Mouse (Mus musculus): ENCODE measurements around the gene Pole. TPM values are rescaled to one million over a fixed set of nuclear protein-coding genes. Genes with fewer than 3 reads are reported as not detected.

The Pole gene
- polyA plus RNA-seq, 1 experiment from 2014 or later = 24.2 TPM

- no peak overlapping the region for H3K9ac ChIP-seq
- H3K27me3 ChIP-seq = peaks cover 31% of the 10 kb centered on the region
- ATAC-seq = no peak
- no peak overlapping the region for H3K4me2 ChIP-seq
- no peak overlapping the region for H3K27ac ChIP-seq
- no peak overlapping the region for H3K4me3 ChIP-seq
- H3K9me3 ChIP-seq (replicated peaks) = no peaks in the 10 kb centered on the region
- peaks cover 12% of the 10 kb centered on the region for H3K4me1 ChIP-seq
- 94% methylated on average over 8 of the region's 8 CpGs for WGBS
- H3K36me3 ChIP-seq (ENCODE audit: poor library complexity, severe bottlenecking) = no peaks in the 10 kb centered on the region
These were observed 60.9 kb downstream of the Pole start for GRCm38 (mm10) chr5:110347006-110347405.

- H3K4me3 ChIP-seq = no peak overlapping the region
- H3K9ac ChIP-seq = no peak overlapping the region
- no peaks in the 10 kb centered on the region for H3K9me3 ChIP-seq (replicated peaks)
- H3K36me3 ChIP-seq (ENCODE audit: poor library complexity, severe bottlenecking) = no peaks in the 10 kb centered on the region
- 0 out of 2 replicates have a peak, but pooled peaks cover 9% of the 10 kb centered on the region for H3K4me1 ChIP-seq
- no peak for ATAC-seq
- H3K27ac ChIP-seq = no peak overlapping the region
- WGBS = 12% methylated on average over 7 of the region's 7 CpGs
- peaks cover 7% of the 10 kb centered on the region; the same call in 1 of the 2 replicates for H3K27me3 ChIP-seq
- no peak overlapping the region for H3K4me2 ChIP-seq
These were observed 68.6 kb downstream of the Pole start for GRCm38 (mm10) chr5:110354716-110355115.

GRCm38 (mm10) chr5:110357531-110358179, 71.5 kb downstream of the Pole start:
- 0 out of 2 replicates have a peak, but pooled peaks cover 9% of the 10 kb centered on the region for H3K4me1 ChIP-seq
- peaks cover 7% of the 10 kb centered on the region; the same call in 1 of the 2 replicates for H3K27me3 ChIP-seq
- no peak overlapping the region for H3K4me3 ChIP-seq
- no peaks in the 10 kb centered on the region for H3K9me3 ChIP-seq (replicated peaks)
- H3K36me3 ChIP-seq (ENCODE audit: poor library complexity, severe bottlenecking) = peaks cover 12% of the 10 kb centered on the region; the same call in 1 of the 2 replicates
- H3K9ac ChIP-seq = no peak overlapping the region
- ATAC-seq = peak; percentile 68
- WGBS = 36% methylated on average over 8 of the region's 9 CpGs
- H3K27ac ChIP-seq = no peak overlapping the region
- no peak overlapping the region for H3K4me2 ChIP-seq

- H3K27me3 ChIP-seq = peaks cover 4% of the 10 kb centered on the region; the same call in 1 of the 2 replicates
- H3K4me1 ChIP-seq = peaks cover 18% of the 10 kb centered on the region
- H3K9ac ChIP-seq = no peak overlapping the region
- 89% methylated on average over 6 of the region's 6 CpGs for WGBS
- H3K9me3 ChIP-seq (replicated peaks) = no peaks in the 10 kb centered on the region
- H3K4me3 ChIP-seq = no peak overlapping the region
- H3K4me2 ChIP-seq = no peak overlapping the region
- peaks cover 36% of the 10 kb centered on the region for H3K36me3 ChIP-seq (ENCODE audit: poor library complexity, severe bottlenecking)
- ATAC-seq = no peak
- no peak overlapping the region for H3K27ac ChIP-seq
These were observed 75.4 kb downstream of the Pole start for GRCm38 (mm10) chr5:110361465-110361864.

- H3K4me2 ChIP-seq = peak overlapping the region; percentile 77
- H3K9me3 ChIP-seq (replicated peaks) = no peaks in the 10 kb centered on the region
- H3K36me3 ChIP-seq (ENCODE audit: poor library complexity, severe bottlenecking) = peaks cover 49% of the 10 kb centered on the region
- peak; percentile 41 for ATAC-seq
- no peak overlapping the region; the same call in 1 of the 2 replicates for H3K27ac ChIP-seq
- peaks cover 16% of the 10 kb centered on the region for H3K4me1 ChIP-seq
- peaks cover 4% of the 10 kb centered on the region; the same call in 1 of the 2 replicates for H3K27me3 ChIP-seq
- H3K4me3 ChIP-seq = peak overlapping the region; percentile 45
- peak overlapping the region; percentile 68 for H3K9ac ChIP-seq
- WGBS = 4% methylated on average over 18 of the region's 28 CpGs
These were observed 76.7 kb downstream of the Pole start for GRCm38 (mm10) chr5:110362813-110363178.

GRCm38 (mm10) chr5:110363179-110363821, 77.2 kb downstream of the Pole start:
- Histone ChIP-seq H3K4me1 (peaks cover 14% of the 10 kb centered on the region), H3K9ac (peak overlapping the region; percentile 68), H3K27ac (no peak overlapping the region; the same call in 1 of the 2 replicates), H3K9me3 (replicated peaks) (no peaks in the 10 kb centered on the region), H3K27me3 (peaks cover 4% of the 10 kb centered on the region; the same call in 1 of the 2 replicates), H3K36me3 (ENCODE audit: poor library complexity, severe bottlenecking) (peaks cover 54% of the 10 kb centered on the region), H3K4me2 (peak overlapping the region; percentile 77), H3K4me3 (peak overlapping the region; percentile 45)
- peak; percentile 86 for ATAC-seq
- 7% methylated on average over 50 of the region's 72 CpGs for WGBS

GRCm38 (mm10) chr5:110363822-110364545, 77.9 kb downstream of the Pole start:
- peak overlapping the region; percentile 45; the same call in 1 of the 2 replicates for H3K4me3 ChIP-seq
- H3K4me1 ChIP-seq = peaks cover 14% of the 10 kb centered on the region
- H3K4me2 ChIP-seq = peak overlapping the region; percentile 77
- H3K36me3 ChIP-seq (ENCODE audit: poor library complexity, severe bottlenecking) = peaks cover 61% of the 10 kb centered on the region
- peak overlapping the region; percentile 68 for H3K9ac ChIP-seq
- no peak for ATAC-seq
- H3K27me3 ChIP-seq = peaks cover 4% of the 10 kb centered on the region; the same call in 1 of the 2 replicates
- 47% methylated on average over 11 of the region's 11 CpGs for WGBS
- no peaks in the 10 kb centered on the region for H3K9me3 ChIP-seq (replicated peaks)
- H3K27ac ChIP-seq = no peak overlapping the region

GRCm38 (mm10) chr5:110376802-110377433, 90.8 kb downstream of the Pole start:
- peaks cover 10% of the 10 kb centered on the region for H3K4me1 ChIP-seq
- H3K4me3 ChIP-seq = no peak overlapping the region
- 45% methylated on average over 8 of the region's 8 CpGs for WGBS
- H3K4me2 ChIP-seq = no peak overlapping the region
- peak overlapping the region; percentile 20 for H3K27ac ChIP-seq
- H3K9ac ChIP-seq = no peak overlapping the region
- H3K9me3 ChIP-seq (replicated peaks) = no peaks in the 10 kb centered on the region
- H3K27me3 ChIP-seq = no peaks in the 10 kb centered on the region
- peaks cover 93% of the 10 kb centered on the region for H3K36me3 ChIP-seq (ENCODE audit: poor library complexity, severe bottlenecking)
- peak; percentile 71 for ATAC-seq

- Histone ChIP-seq H3K4me3 (no peak overlapping the region), H3K9me3 (replicated peaks) (no peaks in the 10 kb centered on the region), H3K4me1 (peaks cover 10% of the 10 kb centered on the region), H3K27ac (no peak overlapping the region; the same call in 1 of the 2 replicates), H3K36me3 (ENCODE audit: poor library complexity, severe bottlenecking) (peaks cover 82% of the 10 kb centered on the region), H3K27me3 (no peaks in the 10 kb centered on the region), H3K9ac (no peak overlapping the region), H3K4me2 (no peak overlapping the region)
- ATAC-seq = peak; percentile 42; the same call in 1 of the 2 replicates
- 34% methylated on average over 20 of the region's 20 CpGs for WGBS
These were observed 92.1 kb downstream of the Pole start for GRCm38 (mm10) chr5:110378181-110378583.

- Histone ChIP-seq H3K4me3 (no peak overlapping the region), H3K9ac (no peak overlapping the region), H3K27ac (no peak overlapping the region; the same call in 1 of the 2 replicates), H3K27me3 (no peaks in the 10 kb centered on the region), H3K36me3 (ENCODE audit: poor library complexity, severe bottlenecking) (peaks cover 73% of the 10 kb centered on the region), H3K4me1 (peaks cover 18% of the 10 kb centered on the region), H3K4me2 (no peak overlapping the region), H3K9me3 (replicated peaks) (no peaks in the 10 kb centered on the region)
- 94% methylated on average over 15 of the region's 15 CpGs for WGBS
- ATAC-seq = no peak
These were observed 93.0 kb downstream of the Pole start for GRCm38 (mm10) chr5:110379086-110379485.

- 91% methylated on average over 4 of the region's 4 CpGs for WGBS
- Histone ChIP-seq H3K4me3 (no peak overlapping the region), H3K9me3 (replicated peaks) (no peaks in the 10 kb centered on the region), H3K27ac (no peak overlapping the region), H3K4me1 (peaks cover 25% of the 10 kb centered on the region), H3K4me2 (no peak overlapping the region), H3K27me3 (no peaks in the 10 kb centered on the region), H3K9ac (no peak overlapping the region), H3K36me3 (ENCODE audit: poor library complexity, severe bottlenecking) (peaks cover 66% of the 10 kb centered on the region)
- no peak for ATAC-seq
These were observed 93.7 kb downstream of the Pole start for GRCm38 (mm10) chr5:110379823-110380222.
